Mouse (Mus musculus) hindbrain, postnatal 0 days (tissue): ENCODE results near the gene Sgip1. TPM values are rescaled to one million over a fixed set of nuclear protein-coding genes. Genes with fewer than 3 reads are reported as not detected.
A peak's percentile ranks its signal among the peaks of the same experiment; 100 is the strongest.

ENCODE experiments used
- ATAC-seq: fragments of 200-750 bp; cut with Nextera tagmentation; 2 replicates; pipeline ENCODE4 v1.8.0; 2017; ENCODE audit warnings: mild to moderate bottlenecking, moderate TSS enrichment, moderate library complexity
- DNase-seq: peaks from one replicate; pipeline ENCODE4 v3.0.0-alpha.2; 2015; ENCODE audit warnings: low spot score
- H3K27ac ChIP-seq: fragments of 300-500 bp; sonication (generic); 2 replicates; pipeline ENCODE4 v1.5.1; 2014; ENCODE audit warnings: mild to moderate bottlenecking
- H3K27me3 ChIP-seq: fragments of 300-500 bp; sonication (generic); 2 replicates; pipeline ENCODE4 v1.6.1; 2014; ENCODE audit warnings: low read length, mixed read lengths; ENCODE audit not compliant: insufficient read depth
- H3K36me3 ChIP-seq: fragments of 300-500 bp; sonication (generic); 2 replicates; pipeline ENCODE4 v1.6.1; 2014; ENCODE audit warnings: low read length, mixed read lengths; ENCODE audit not compliant: insufficient read depth
- H3K4me1 ChIP-seq: fragments of 300-500 bp; sonication (generic); 2 replicates; pipeline ENCODE4 v1.6.1; 2014; ENCODE audit warnings: antibody characterized with exemption, low read length, mixed read lengths; ENCODE audit not compliant: insufficient read depth
- H3K4me2 ChIP-seq: fragments of 300-500 bp; sonication (generic); 2 replicates; pipeline ENCODE4 v1.6.1; 2014; ENCODE audit warnings: low read depth, mild to moderate bottlenecking, low read length, moderate library complexity, mixed read lengths
- H3K4me3 ChIP-seq: fragments of 300-500 bp; sonication (generic); 2 replicates; pipeline ENCODE4 v1.5.1; 2014; ENCODE audit warnings: low read length
- H3K9ac ChIP-seq: fragments of 300-500 bp; sonication (generic); replicated peaks from 2 replicates; pipeline ENCODE4 v1.6.1; 2014; ENCODE audit warnings: mild to moderate bottlenecking, low read length, moderate library complexity, mixed read lengths
- H3K9me3 ChIP-seq: fragments of 300-500 bp; sonication (generic); 2 replicates; pipeline ENCODE4 v1.6.1; 2016; ENCODE audit warnings: low read length, mixed read lengths
- CTCF ChIP-seq: IDR thresholded peaks from 2 replicates; pipeline ENCODE4 v1.5.1; 2016; ENCODE audit warnings: antibody characterized with exemption, control low read depth, low read depth
- WGBS: fragments of 180-500 bp; shearing (Covaris S2); extraction: QIAGEN DNeasy Blood & Tissue Kit; methylation state at CpG from one replicate; pipeline ENCODE4 v1.1.7; 2014; 5-methylcytosine and 5-hydroxymethylcytosine counted together
- polyA plus RNA-seq: library from polyadenylated mRNA; unstranded; fragments of >200 nt; fragmentation: Nextera tagmentation; extraction: Ambion mirVana; gene quantifications from 2 replicates; pipeline ENCODE4 v1.2.1, GENCODE M21; 2015
- total RNA-seq: library from RNA; depleted of rRNA; stranded (reverse); fragments of >200 nt; gene quantifications from 2 replicates; pipeline ENCODE4 v1.2.3, GENCODE M21; 2014

Gene Sgip1
- total and polyA plus RNA-seq, 2 experiments from 2014 or later: 34.6 to 62.0 TPM

GRCm38 (mm10) chr4:102913176-102913575 is 172.1 kb downstream of the Sgip1 start:
- Histone ChIP-seq H3K4me1 (no peaks in the 10 kb centered on the region), H3K27me3 (no peaks in the 10 kb centered on the region), H3K36me3 (no peaks in the 10 kb centered on the region), H3K9me3 (no peaks in the 10 kb centered on the region), H3K27ac (no peak overlapping the region), H3K4me3 (no peak overlapping the region), H3K4me2 (no peak overlapping the region), H3K9ac (no peak overlapping the region)
- TF ChIP-seq CTCF: no peak
- ATAC-seq (0 out of 2 replicates have a peak, but pooled peaks have one; percentile 35), DNase-seq (peak; percentile 19)
- WGBS: 83% methylated on average over 3 of the region's 3 CpGs

GRCm38 (mm10) chr4:102913700-102914327 is 172.7 kb downstream of the Sgip1 start:
- Histone ChIP-seq H3K27ac (no peak overlapping the region), H3K4me1 (no peaks in the 10 kb centered on the region), H3K4me3 (no peak overlapping the region), H3K27me3 (no peaks in the 10 kb centered on the region), H3K4me2 (no peak overlapping the region), H3K9me3 (no peaks in the 10 kb centered on the region), H3K9ac (no peak overlapping the region), H3K36me3 (no peaks in the 10 kb centered on the region)
- TF ChIP-seq CTCF: 0 out of 2 replicates have a peak, but pooled peaks have one; percentile 18
- no peak for ATAC-seq
- no peak for DNase-seq
- 73% methylated on average over 5 of the region's 5 CpGs for WGBS

- no peaks in the 10 kb centered on the region for H3K4me1 ChIP-seq
- H3K9ac ChIP-seq: no peak overlapping the region
- TF ChIP-seq CTCF: no peak
- no peak overlapping the region for H3K27ac ChIP-seq
- no peaks in the 10 kb centered on the region for H3K9me3 ChIP-seq
- WGBS: 87% methylated on average over 1 of the region's 1 CpGs
- DNase-seq: no peak
- H3K4me3 ChIP-seq: no peak overlapping the region
- H3K4me2 ChIP-seq: no peak overlapping the region
- H3K36me3 ChIP-seq: peaks cover 9% of the 10 kb centered on the region; the same call in 1 of the 2 replicates
- no peaks in the 10 kb centered on the region for H3K27me3 ChIP-seq
- ATAC-seq: no peak
Observed at GRCm38 (mm10) chr4:102918191-102918590, 177.1 kb downstream of the Sgip1 start.

GRCm38 (mm10) chr4:102929491-102929890 is 188.4 kb downstream of the Sgip1 start:
- no peaks in the 10 kb centered on the region for H3K9me3 ChIP-seq
- no peak for TF ChIP-seq CTCF
- ATAC-seq (0 out of 2 replicates have a peak, but pooled peaks have one; percentile 35), DNase-seq (peak; percentile 42)
- no peaks in the 10 kb centered on the region for H3K4me1 ChIP-seq
- H3K4me2 ChIP-seq: no peak overlapping the region
- no peak overlapping the region for H3K27ac ChIP-seq
- no peak overlapping the region for H3K9ac ChIP-seq
- 30% methylated on average over 4 of the region's 4 CpGs for WGBS
- peaks cover 15% of the 10 kb centered on the region; the same call in 1 of the 2 replicates for H3K36me3 ChIP-seq
- no peak overlapping the region for H3K4me3 ChIP-seq
- H3K27me3 ChIP-seq: no peaks in the 10 kb centered on the region

- peaks cover 15% of the 10 kb centered on the region; the same call in 1 of the 2 replicates for H3K36me3 ChIP-seq
- ATAC-seq: no peak
- no peak overlapping the region for H3K27ac ChIP-seq
- H3K9me3 ChIP-seq: no peaks in the 10 kb centered on the region
- H3K9ac ChIP-seq: no peak overlapping the region
- H3K27me3 ChIP-seq: no peaks in the 10 kb centered on the region
- no peak overlapping the region for H3K4me3 ChIP-seq
- 82% methylated on average over 7 of the region's 7 CpGs for WGBS
- no peak for DNase-seq
- no peaks in the 10 kb centered on the region for H3K4me1 ChIP-seq
- TF ChIP-seq CTCF: no peak
- no peak overlapping the region for H3K4me2 ChIP-seq
Observed at GRCm38 (mm10) chr4:102930679-102931078, 189.6 kb downstream of the Sgip1 start.

GRCm38 (mm10) chr4:102940266-102940665 is 199.2 kb downstream of the Sgip1 start:
- Histone ChIP-seq H3K27ac (no peak overlapping the region), H3K9ac (no peak overlapping the region), H3K36me3 (peaks cover 12% of the 10 kb centered on the region; the same call in 1 of the 2 replicates), H3K4me3 (no peak overlapping the region), H3K4me1 (no peaks in the 10 kb centered on the region), H3K9me3 (no peaks in the 10 kb centered on the region), H3K27me3 (no peaks in the 10 kb centered on the region), H3K4me2 (no peak overlapping the region)
- no peak for DNase-seq
- no peak for TF ChIP-seq CTCF
- 79% methylated on average over 3 of the region's 3 CpGs for WGBS
- no peak for ATAC-seq

- Histone ChIP-seq H3K4me3 (no peak overlapping the region), H3K27me3 (no peaks in the 10 kb centered on the region), H3K36me3 (peaks cover 12% of the 10 kb centered on the region; the same call in 1 of the 2 replicates), H3K4me1 (no peaks in the 10 kb centered on the region), H3K27ac (no peak overlapping the region), H3K4me2 (no peak overlapping the region), H3K9ac (no peak overlapping the region), H3K9me3 (no peaks in the 10 kb centered on the region)
- ATAC-seq (no peak), DNase-seq (no peak)
- TF ChIP-seq CTCF: no peak
- 88% methylated on average over 4 of the region's 4 CpGs for WGBS
Observed at GRCm38 (mm10) chr4:102940738-102941137, 199.6 kb downstream of the Sgip1 start.
